Mouse (Mus musculus): ENCODE measurements around the gene Fbxo27. TPM values are rescaled to one million over a fixed set of nuclear protein-coding genes. Genes with fewer than 3 reads are reported as not detected.

The Fbxo27 gene
- total RNA-seq, 2 experiments from 2014 or later: 1.8 TPM

DNA sequence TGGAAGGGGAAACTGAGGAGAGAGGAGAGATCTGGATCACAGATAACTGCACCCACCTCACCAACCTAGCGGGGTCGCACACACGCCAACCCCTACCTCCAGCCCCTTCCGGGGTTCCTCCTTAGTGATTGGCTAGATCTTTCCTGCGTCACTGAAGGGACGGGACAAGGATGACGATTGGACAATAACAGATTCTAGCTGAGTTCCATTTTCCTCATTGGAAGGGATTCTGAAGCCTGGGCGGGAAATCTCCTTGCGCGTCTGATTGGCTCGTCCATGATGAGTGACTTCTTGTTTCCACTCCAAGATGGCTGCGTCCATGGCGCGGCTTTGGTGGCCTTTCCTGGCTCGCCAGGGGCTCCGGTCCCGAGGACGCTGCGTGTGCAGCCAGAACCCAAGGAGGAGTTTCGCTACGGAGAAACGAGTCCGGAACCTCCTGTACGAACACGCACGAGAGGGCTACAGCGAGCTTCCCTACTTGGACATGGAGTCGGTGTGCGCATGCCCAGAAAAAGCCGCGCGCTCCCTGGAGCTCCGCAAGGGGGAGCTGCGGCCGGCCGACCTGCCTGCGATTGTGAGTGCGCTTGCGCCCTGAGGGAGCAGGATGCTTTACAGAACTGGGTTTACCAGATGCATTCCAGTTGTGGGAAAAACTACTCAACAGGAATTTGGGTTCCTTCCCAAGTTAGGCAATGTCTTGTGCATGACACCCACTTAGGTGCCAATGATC lies 49.2 kb downstream of the Fbxo27 start, which contains the start of the genes Mrps12 and Sars2:
TSS of gene Mrps12 (minus strand) at position 112 of the 730 bp plus-strand sequence.
TSS of gene Sars2 (plus strand) at position 284 of the 730 bp plus-strand sequence.
- peak; percentile 93 to 95 for DNase-seq (ENCODE audit: low spot score in 2 of 2)

Other genes with a start within 250 kb of the Fbxo27 start
- 10 to 100 TPM; 10.7 to 13.1 TPM for gene Lrfn1, start 240.9 kb upstream of the Fbxo27 start, total RNA-seq (2021)
- not detected for gene Ifnl2, start 182.4 kb upstream of the Fbxo27 start, total RNA-seq (2021)
- not detected for gene Ifnl3, start 170.0 kb upstream of the Fbxo27 start, total RNA-seq (2021)
- not detected for gene Sycn, start 152.0 kb upstream of the Fbxo27 start, total RNA-seq (2021)
- gene Nccrp1, start 145.6 kb upstream of the Fbxo27 start, total RNA-seq (2021): not detected
- gene Samd4b, start 94.7 kb upstream of the Fbxo27 start, total RNA-seq (2021): 10 to 100 TPM; 67.9 to 72.7 TPM
- gene Pak4, start 94.7 kb upstream of the Fbxo27 start, total RNA-seq (2021): 10 to 100 TPM; 21.4 to 25.2 TPM
- gene Acp7, start 61.5 kb upstream of the Fbxo27 start, total RNA-seq (2021): not detected
- 1 to 10 TPM; 2.4 to 2.8 TPM for gene Fbxo17, start 24.0 kb downstream of the Fbxo27 start, total RNA-seq (2021)
- 10 to 100 TPM; 72.4 to 79.4 TPM for gene Mrps12, start 49.0 kb downstream of the Fbxo27 start, total RNA-seq (2021)
- 10 to 100 TPM; 15.6 to 17.2 TPM for gene Sars2, start 49.1 kb downstream of the Fbxo27 start, total RNA-seq (2021)
- not detected for gene Ccer2, start 63.3 kb downstream of the Fbxo27 start, total RNA-seq (2021)
- 10 to 100 TPM; 78.1 to 86.7 TPM for gene Sirt2, start 73.9 kb downstream of the Fbxo27 start, total RNA-seq (2021)
- gene Nfkbib, start 74.7 kb downstream of the Fbxo27 start, total RNA-seq (2021): 10 to 100 TPM; 44.0 to 55.4 TPM
- 1 to 10 TPM; 2.6 to 3.2 TPM for gene Rinl, start 96.1 kb downstream of the Fbxo27 start, total RNA-seq (2021)
- gene Hnrnpl, start 115.7 kb downstream of the Fbxo27 start, total RNA-seq (2021): 100 to 1,000 TPM; 327 to 346 TPM
- 100 to 1,000 TPM; 474 to 780 TPM for gene Ech1, start 132.4 kb downstream of the Fbxo27 start, total RNA-seq (2021)
- gene Lgals4, start 141.0 kb downstream of the Fbxo27 start, total RNA-seq (2021): 10 to 100 TPM; 10.3 to 14.0 TPM
- gene Lgals7, start 171.0 kb downstream of the Fbxo27 start, total RNA-seq (2021): under 1 TPM in 1 of 2 experiments, not detected in 1; 0.54 TPM
- gene Capn12, start 188.6 kb downstream of the Fbxo27 start, total RNA-seq (2021): under 1 TPM; 0.16 to 0.17 TPM

Measured in adrenal gland, adult 18-20 months (tissue).